Mouse (Mus musculus) regulatory T cell (primary cell): Measurements from ENCODE around the gene Mcfd2.

ENCODE experiments used
- in situ Hi-C: fragments of 300-600 bp; cut with MboI, MseI; formaldehyde crosslinking; loops from one replicate; pipeline ENCODE4 v1.15.1; 2025; ENCODE audit warnings: high pct_unique_total_duplicates

The Mcfd2 gene

DNA sequence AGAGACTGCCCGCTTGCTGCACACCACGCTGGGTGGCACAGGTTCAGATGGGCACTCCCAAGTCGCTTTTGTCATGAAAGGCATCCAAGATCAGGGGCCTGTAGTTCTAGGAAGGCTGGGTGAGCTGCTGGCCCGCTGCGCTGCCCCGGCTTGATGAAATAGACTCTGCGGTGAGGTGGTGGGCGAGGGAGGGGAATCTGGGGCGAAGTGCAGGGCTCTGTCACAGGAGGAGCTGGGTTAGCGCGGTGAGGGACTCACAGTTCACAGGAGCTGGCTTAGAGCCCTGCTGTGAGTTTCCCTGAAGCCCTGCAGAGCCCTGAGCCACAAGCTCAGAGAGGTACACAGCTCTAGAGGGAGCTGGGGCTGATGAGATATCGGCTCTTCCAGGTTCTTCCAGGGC is 22.4 kb upstream of the Mcfd2 start:
- in situ Hi-C loops: no loop called here

DNA sequence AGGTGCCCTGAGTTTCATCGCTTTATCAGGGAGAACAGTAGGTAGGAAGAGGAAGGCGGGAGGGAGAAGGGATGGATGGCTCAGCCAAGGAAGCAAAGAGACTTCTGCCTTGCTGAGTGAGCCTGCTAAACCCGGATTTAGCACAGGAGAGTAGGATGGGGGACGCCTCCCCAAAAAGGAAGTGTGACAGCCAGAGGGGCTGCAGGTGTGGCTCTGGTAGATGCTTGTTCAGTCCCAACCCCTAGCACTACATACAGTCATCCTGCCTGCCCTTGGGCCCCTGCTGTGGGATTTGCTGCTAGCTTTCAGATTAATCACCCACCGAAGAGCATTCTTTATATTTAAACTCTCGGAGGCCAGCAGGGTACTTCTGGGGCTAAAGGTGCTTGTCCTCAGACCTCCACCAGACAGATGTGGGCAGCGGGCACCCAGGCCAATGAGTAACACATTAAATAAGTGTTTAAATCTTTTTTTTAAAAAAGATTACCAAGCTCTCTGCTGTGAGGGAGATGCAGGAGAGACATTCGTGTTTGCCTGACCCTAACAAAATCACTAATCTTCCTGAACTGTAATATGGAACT is 21.6 kb upstream of the Mcfd2 start:
- in situ Hi-C loops: no loop called here

DNA sequence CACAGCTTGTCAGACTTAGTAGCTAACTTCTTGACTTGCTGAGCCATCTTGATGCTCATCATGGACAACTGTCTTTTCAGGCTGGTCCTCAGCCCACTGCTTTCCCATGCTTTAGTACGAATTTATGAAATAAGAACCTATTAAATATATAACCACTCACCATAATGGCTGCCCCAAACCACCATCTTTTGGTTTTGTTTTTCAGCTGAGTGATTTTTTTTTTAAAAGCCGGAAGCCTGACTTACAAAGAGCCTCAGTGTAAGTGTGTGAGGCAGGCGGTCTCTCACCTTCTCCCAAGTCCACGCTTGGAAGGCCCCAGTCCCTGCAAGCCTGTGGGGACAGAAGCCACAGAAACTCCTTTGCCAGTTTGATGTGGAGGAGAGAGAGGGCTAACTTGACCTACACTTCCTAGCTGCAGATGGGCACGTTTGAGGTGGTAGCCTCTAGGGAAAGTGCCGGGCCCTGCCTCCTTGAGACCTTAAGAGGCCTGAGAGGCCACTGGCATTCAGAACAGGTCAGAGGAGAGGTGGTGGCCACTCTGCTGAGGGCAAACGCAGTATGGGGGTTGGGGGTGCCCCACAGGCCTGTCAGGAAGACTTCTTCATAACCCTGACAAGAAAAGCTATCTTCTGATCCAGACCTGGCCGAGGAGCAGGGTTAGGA is 20.9 kb upstream of the Mcfd2 start:
- in situ Hi-C loops: no loop called here

- in situ Hi-C loops: no loop called here
Observed at GRCm38 (mm10) chr17:87285731-87286465, 20.2 kb upstream of the Mcfd2 start.

DNA sequence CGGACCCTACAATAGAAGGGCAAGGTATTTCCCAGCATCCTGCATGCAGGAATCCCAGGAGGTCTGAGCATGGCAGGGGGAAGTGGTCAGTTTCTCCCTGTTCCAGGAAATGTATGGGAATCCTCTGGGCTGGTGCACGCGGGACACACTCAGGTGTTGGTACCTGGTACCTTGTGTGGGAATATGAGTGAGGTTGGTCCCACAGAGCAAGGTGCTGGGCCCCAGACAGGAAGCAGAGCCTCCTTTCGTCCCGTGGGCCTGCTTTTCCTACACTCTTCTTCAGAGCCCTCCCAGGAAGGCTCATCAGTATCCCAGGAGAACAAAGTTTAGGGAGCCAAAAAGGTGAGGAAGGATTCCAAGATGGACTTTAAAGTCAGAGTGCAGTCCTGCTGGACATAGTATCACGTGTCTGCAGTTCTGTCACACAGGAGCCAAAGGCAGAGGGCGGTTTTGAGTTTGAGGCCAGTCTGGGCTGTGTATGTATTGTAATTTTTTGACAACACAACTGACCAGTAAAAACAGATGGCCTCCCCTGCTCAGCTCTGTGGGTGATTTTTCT is 18.8 kb upstream of the Mcfd2 start:
- in situ Hi-C loops: no loop called here

DNA sequence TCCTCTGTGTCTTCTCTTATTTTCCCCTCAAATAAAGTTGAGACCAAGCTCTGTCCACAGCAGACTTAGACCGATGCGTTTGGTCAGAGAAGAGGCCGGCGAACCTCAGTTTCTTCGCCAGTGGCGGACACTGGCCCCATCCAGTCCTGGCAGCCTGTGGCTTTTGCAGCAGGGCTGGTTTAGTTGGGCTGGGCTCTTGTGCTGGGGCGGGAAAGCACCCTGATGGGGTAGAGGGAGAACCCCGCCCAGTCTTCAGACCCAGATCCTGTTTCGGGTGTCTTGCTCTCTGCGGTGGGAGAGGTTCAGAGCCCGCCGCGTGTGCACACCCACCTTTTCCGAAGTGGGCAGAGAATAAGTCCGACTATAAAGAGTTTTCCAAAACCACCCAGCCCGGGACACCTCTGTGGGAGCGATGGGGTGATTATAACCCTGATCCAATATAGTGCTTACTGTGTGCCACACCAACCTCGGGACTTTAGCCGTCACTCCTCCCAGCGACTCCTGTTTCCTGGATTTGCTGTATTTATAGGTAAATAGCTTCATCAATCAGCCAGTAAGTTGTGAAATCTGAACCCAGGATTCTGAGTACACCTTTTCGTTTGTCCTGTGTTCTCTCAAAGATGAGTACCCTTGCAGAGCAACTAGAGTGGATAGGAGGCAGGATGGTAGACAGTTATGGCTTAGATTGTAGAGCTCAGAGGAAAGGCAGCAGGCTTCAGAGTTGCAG is 18.2 kb upstream of the Mcfd2 start:
- in situ Hi-C loops: no loop called here

DNA sequence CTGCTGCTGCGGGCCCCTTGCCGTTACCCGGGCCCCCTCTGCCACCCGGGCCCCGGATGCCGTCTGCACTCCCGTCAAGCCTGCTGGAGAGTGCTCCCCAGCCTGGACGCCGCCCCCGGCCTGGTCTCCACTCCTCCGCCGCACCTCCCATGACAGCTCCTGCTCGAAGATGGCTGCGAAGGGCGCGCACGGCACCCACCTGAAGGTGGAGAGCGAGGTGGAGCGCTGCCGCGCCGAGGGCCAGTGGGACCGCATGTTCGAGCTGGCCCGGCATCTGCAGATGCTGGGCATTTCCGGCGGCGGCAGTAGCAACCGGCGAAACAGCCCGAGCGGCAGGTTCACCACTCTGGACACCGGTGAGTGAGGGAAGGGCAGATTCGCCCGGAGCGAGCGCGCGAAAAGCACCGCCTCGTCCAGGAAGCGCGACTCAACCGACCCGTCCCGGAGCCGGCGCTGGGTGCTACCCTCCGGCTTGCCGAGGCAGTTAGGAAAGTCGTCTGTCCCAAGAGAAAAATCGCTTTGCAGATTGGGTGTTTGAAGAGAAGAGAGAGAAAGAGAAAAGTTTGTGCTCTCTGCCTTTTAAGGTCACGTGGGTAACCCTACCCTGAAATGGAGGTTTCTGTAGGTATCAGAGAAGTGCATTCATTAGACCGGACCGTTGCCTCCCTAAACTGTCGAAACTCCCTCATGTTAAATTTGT is 17.5 kb upstream of the Mcfd2 start:
- in situ Hi-C loops: no loop called here

- in situ Hi-C loops: no loop called here
Observed at GRCm38 (mm10) chr17:87282706-87283053, 16.9 kb upstream of the Mcfd2 start, which contains the start of gene Ttc7. TSS of gene Ttc7 (plus strand) at chr17:87282886.

GRCm38 (mm10) chr17:87282007-87282705 is 16.4 kb upstream of the Mcfd2 start:
- in situ Hi-C loops: no loop called here

DNA sequence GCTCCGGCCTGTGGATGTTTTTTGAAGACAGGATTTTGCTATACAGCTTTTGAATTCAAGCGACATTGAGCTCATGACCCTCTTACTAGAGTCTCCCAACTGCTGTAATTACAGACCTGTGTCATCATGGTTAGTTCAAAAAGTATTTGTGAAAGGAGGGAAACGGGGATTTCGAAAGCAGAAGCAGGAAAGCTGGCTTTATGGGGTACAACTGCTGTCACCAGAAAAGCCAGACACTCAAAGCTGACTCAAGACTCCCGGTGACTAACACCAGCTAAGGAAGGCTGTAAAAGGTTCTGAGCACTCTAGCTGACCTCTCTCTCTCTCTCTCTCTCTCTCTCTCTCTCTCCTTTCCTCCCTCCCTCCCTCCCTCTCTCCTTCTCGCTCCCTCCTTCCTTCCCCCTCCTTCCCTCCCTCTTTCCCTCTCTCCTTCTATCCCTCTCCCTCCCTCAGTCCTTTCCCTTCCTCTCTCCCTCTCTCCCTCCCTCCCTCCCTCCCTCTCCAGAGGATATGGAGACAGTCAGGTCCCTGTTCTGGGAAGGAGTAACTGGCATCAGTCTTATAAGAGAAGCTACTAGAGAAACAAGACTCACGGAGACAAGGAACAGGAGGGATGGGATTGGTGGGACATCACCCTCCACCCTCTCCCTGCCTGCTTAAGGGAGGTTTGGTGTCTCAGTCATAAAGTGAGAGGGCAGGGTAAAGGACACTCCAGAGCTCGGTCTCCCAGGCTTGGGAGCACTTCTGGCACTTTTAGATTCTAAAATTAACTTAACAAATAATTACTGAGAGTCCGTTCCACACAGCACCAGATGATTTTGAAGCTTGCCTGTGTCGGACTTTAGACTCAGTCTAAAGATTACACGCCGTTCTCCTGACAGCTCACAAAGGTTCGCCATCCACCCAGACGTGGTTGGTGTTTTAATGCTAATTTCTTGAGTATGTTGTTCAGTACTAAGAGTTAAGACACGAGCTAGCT is 9.9 kb upstream of the Mcfd2 start:
- in situ Hi-C loops: no loop called here

DNA sequence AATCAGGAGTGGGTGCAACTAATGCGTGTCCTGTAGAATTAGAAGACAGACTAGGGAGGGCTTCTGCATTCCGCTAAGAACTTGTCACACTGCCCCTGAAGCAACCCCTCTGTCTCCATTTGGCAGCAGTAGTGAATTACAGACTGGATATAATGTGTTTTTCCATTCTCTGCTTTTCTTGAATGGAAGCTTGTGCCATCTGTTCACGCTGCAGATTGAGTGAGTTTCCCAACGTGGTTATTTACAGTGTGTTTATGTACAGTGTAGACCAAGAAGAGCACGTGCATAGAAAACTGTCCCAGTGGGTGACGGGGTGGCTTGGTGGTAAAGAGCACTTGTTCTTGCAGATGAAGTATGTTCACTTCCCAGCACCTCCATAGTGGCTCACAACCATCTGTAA is 3.7 kb upstream of the Mcfd2 start:
- in situ Hi-C loops: no loop called here

DNA sequence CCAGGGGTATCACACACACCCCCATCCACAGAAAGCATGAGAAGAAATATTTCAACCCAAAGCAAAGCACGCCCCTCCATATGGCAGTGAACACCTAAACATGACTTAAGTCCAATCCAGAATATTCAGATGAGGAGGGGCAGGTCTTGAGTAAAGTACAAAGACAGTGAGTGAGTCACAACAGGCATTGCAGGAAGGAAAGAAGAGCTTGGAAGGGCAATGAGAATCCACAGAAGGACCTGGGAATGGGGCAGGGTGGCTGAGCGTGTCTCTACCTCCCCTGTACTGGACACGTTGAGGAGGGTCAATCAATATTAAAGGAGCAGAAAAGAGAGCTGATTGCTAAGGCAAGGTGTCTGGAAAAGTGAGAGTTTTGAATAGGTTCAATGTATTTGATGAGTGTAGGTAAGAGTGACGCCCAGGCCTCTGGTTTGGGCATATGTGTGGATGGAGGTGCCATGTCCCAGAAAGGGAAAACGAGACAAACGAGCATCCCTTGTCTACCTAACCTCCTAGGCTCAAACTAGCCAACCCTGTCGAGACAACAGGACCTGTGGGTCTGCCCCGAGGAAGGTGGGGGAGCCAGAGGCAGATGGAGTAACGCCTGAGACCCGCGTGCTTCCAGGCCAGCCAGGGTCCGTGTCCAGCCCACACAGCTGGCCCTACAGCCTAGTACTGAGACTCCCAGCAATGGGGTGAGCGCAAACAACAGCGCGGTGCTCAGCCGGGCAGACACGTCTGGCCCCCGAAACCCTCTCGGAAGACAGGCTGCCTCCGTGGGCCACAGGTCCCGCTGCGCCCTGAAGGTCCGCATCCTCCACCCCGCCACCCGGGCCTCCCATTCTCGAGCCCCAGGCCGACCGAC is 576 bp downstream of the Mcfd2 start:
- in situ Hi-C loops: no loop called here

- in situ Hi-C loops: no loop called here
Observed at GRCm38 (mm10) chr17:87264054-87264830, 1.5 kb downstream of the Mcfd2 start.

- in situ Hi-C loops: no loop called here
Observed at GRCm38 (mm10) chr17:87263401-87263800, 2.3 kb downstream of the Mcfd2 start.

DNA sequence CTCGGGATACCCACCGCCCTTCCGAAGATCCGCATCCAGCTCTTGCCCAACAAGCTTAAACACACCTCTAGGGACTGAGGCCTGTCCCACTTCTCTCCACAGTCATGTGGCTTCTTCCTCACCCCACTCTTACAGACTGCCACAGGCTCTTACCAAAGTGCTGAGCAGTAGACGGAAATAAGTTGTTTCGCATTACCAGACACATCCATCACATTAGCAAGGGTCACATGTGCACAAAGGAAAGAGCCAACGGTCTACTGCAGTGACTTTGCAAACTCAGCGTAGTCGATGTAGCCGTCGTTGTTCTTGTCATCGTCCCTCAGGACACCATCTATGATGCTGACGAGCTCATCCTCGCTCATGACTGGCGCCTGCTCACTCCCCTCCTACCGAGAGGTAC is 10.1 kb downstream of the Mcfd2 start:
- in situ Hi-C loops: no loop called here

- in situ Hi-C loops: loop anchor here (5.0 kb wide), 2 partner anchors 202 to 337 kb away; partner anchors contain the start of gene Tmem247
Observed at GRCm38 (mm10) chr17:87254384-87254783, 11.4 kb downstream of the Mcfd2 start.

DNA sequence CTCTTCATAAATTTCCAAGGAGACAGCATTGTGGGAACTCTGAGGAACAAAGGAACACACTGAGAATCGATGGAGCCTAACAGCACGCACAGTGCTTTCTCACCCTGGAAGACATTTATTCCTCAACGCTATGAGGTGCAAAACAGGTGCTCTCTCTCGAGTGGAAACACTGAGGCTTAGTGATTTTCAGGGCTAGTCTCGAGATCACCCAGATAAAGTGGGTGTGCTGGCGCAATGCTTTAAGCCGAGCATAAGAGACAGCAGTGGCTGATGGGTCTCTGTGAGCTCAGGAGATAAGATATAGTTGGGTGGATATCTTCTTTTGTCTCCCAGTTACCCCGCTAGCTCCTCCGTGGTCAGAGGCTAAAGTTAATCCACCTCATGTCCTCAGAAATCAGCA is 19.6 kb downstream of the Mcfd2 start:
- in situ Hi-C loops: no loop called here

DNA sequence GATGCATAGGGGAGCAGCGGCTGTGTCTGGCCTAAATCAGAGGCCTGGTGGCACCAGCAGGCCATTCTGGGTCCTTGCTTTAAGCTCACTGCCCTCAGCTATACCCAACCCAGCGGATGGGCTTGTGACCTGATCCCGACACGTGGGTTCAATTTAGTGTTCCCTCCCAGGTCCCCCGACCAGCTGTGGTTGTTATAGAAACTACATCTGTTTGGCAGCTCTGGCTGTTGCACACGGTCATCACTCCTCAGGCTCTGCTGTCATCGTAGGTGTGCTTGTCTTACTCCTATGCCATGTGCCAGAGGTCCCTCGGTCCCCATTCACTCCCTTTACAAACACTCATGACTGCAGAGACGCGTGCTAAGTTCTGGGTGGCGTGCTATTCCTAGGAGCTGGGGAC is 27.9 kb downstream of the Mcfd2 start:
- in situ Hi-C loops: no loop called here
